Mouse (Mus musculus) midbrain, embryonic 14.5 days (tissue): Measurements from ENCODE around the gene Mycn. TPM values are rescaled to one million over a fixed set of nuclear protein-coding genes. Genes with fewer than 3 reads are reported as not detected.
A peak's percentile ranks its signal among the peaks of the same experiment; 100 is the strongest.

ENCODE experiments used
- ATAC-seq: fragments of 200-750 bp; cut with Nextera tagmentation; 2 replicates; pipeline ENCODE4 v1.8.0; 2017; ENCODE audit warnings: moderate number of reproducible peaks, moderate library complexity; ENCODE audit not compliant: low FRiP score, low TSS enrichment
- DNase-seq: peaks from one replicate; pipeline ENCODE4 v3.0.0-alpha.2; 2015
- H3K27ac ChIP-seq: fragments of 300-500 bp; sonication (generic); replicated peaks from 2 replicates; pipeline ENCODE4 v1.5.1; 2014; ENCODE audit warnings: mild to moderate bottlenecking, low read depth, low read length, moderate library complexity
- H3K27me3 ChIP-seq: fragments of 300-500 bp; sonication (generic); 2 replicates; pipeline ENCODE4 v1.6.1; 2014; ENCODE audit warnings: low read length, control low read depth, mixed read lengths; ENCODE audit not compliant: control insufficient read depth, insufficient read depth
- H3K36me3 ChIP-seq: fragments of 300-500 bp; sonication (generic); 2 replicates; pipeline ENCODE4 v1.6.1; 2014; ENCODE audit warnings: low read length, control low read depth; ENCODE audit not compliant: control insufficient read depth, insufficient read depth
- H3K4me1 ChIP-seq: fragments of 300-500 bp; sonication (generic); 2 replicates; pipeline ENCODE4 v1.6.1; 2014; ENCODE audit warnings: mild to moderate bottlenecking, antibody characterized with exemption, low read length, control low read depth; ENCODE audit not compliant: control insufficient read depth, insufficient read depth
- H3K4me2 ChIP-seq: fragments of 300-500 bp; sonication (generic); 2 replicates; pipeline ENCODE4 v1.6.1; 2014; ENCODE audit warnings: mild to moderate bottlenecking, low read length, moderate library complexity
- H3K4me3 ChIP-seq: fragments of 300-500 bp; sonication (generic); replicated peaks from 2 replicates; pipeline ENCODE4 v1.5.1; 2014; ENCODE audit warnings: low read depth, low read length
- H3K9ac ChIP-seq: fragments of 300-500 bp; sonication (generic); replicated peaks from 2 replicates; pipeline ENCODE4 v1.6.1; 2014; ENCODE audit warnings: mild to moderate bottlenecking, low read length, moderate library complexity
- H3K9me3 ChIP-seq: fragments of 300-500 bp; sonication (generic); 2 replicates; pipeline ENCODE4 v1.6.1; 2016; ENCODE audit warnings: low read length, control low read depth, mixed read lengths; ENCODE audit not compliant: control insufficient read depth
- WGBS: fragments of 180-500 bp; shearing (Covaris S2); extraction: QIAGEN DNeasy Blood & Tissue Kit; methylation state at CpG from one replicate; pipeline ENCODE4 v1.1.7; 2014; 5-methylcytosine and 5-hydroxymethylcytosine counted together
- polyA plus RNA-seq: library from polyadenylated mRNA; unstranded; fragments of >200 nt; fragmentation: Nextera tagmentation; extraction: Ambion mirVana; gene quantifications from 2 replicates; pipeline ENCODE4 v1.2.1, GENCODE M21; 2014

Gene Mycn
- polyA plus RNA-seq, 1 experiment from 2014 or later: 63.1 TPM

- Histone ChIP-seq H3K27ac (peak overlapping the region; percentile 97), H3K9me3 (no peaks in the 10 kb centered on the region), H3K4me1 (peaks cover 10% of the 10 kb centered on the region), H3K4me2 (peak overlapping the region; percentile 95), H3K27me3 (no peaks in the 10 kb centered on the region), H3K4me3 (peak overlapping the region; percentile 82), H3K36me3 (peaks cover 37% of the 10 kb centered on the region), H3K9ac (peak overlapping the region; percentile 91)
- DNase-seq (peak; percentile 63), ATAC-seq (no peak)
- WGBS: 11% methylated on average over 9 of the region's 9 CpGs
Observed at GRCm38 (mm10) chr12:12937746-12938145, 4.0 kb downstream of the Mycn start.

DNA sequence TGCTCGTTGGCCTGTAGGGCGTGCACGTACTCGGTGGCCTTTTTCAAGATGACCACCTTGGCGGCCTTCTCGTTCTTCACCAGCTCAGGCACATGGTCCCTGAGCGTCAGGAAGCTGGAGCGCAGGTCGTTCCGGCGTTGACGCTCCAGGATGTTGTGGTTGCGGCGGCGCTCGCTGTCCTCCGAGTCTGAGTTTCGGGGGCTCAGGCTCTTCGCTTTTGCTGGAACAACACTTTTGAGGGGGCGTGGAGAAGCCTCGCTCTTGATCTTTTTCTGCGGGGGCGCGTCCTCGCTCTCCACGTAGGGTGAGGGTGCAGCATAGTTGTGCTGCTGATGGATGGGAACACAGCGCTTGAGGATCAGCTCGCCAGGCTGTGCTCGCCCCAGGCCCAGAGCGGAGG, 4.6 kb downstream of the Mycn start:
- Histone ChIP-seq H3K4me3 (peak overlapping the region; percentile 82; the same call in 1 of the 2 replicates), H3K9ac (no peak overlapping the region), H3K4me2 (peak overlapping the region; percentile 95), H3K27ac (peak overlapping the region; percentile 26; the same call in 1 of the 2 replicates), H3K9me3 (no peaks in the 10 kb centered on the region), H3K36me3 (peaks cover 37% of the 10 kb centered on the region), H3K4me1 (peaks cover 9% of the 10 kb centered on the region), H3K27me3 (no peaks in the 10 kb centered on the region)
- no peak for ATAC-seq
- WGBS: 83% methylated on average over 30 of the region's 30 CpGs
- no peak for DNase-seq

GRCm38 (mm10) chr12:12932238-12932637, 9.5 kb downstream of the Mycn start:
- DNase-seq (no peak), ATAC-seq (no peak)
- Histone ChIP-seq H3K4me2 (no peak overlapping the region), H3K4me1 (peaks cover 3% of the 10 kb centered on the region), H3K4me3 (no peak overlapping the region), H3K27me3 (no peaks in the 10 kb centered on the region), H3K9me3 (no peaks in the 10 kb centered on the region), H3K36me3 (peaks cover 27% of the 10 kb centered on the region), H3K27ac (no peak overlapping the region), H3K9ac (no peak overlapping the region)
- 72% methylated on average over 7 of the region's 7 CpGs for WGBS

- Histone ChIP-seq H3K9ac (no peak overlapping the region), H3K4me2 (no peak overlapping the region), H3K27me3 (no peaks in the 10 kb centered on the region), H3K36me3 (no peaks in the 10 kb centered on the region), H3K9me3 (no peaks in the 10 kb centered on the region), H3K4me1 (no peaks in the 10 kb centered on the region), H3K27ac (no peak overlapping the region), H3K4me3 (no peak overlapping the region)
- ATAC-seq (no peak), DNase-seq (no peak)
- WGBS: 83% methylated on average over 3 of the region's 3 CpGs
Observed at GRCm38 (mm10) chr12:12928239-12928638, 13.5 kb downstream of the Mycn start.

DNA sequence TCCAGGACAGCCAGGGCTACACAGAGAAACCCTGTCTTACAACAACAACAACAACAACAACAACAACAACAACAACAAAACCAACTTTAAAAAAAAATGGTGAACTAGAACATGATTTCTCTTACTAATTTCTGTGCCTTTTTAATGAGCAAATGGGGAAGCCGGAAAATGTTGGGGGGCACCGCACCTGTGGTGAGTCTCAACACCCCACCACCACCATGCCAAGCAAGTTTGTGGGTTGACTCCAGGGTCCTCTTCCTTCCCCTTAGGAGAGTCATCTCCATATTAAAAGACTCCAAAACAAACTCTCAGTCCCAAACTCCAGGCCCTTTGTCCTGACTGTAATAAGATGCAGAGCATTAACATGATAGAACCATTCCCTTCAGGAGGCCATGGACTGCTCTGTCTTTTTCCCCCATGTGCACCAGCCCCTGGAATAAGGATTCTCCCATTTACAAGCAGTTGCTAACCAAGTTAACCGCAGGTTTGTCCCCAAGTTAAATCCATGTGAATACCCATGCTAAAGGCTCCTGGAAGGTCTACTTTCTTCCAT, 14.7 kb downstream of the Mycn start:
- H3K27me3 ChIP-seq: no peaks in the 10 kb centered on the region
- ATAC-seq (no peak), DNase-seq (no peak)
- no peak overlapping the region for H3K27ac ChIP-seq
- no peaks in the 10 kb centered on the region for H3K9me3 ChIP-seq
- H3K4me1 ChIP-seq: no peaks in the 10 kb centered on the region
- no peak overlapping the region for H3K4me3 ChIP-seq
- no peaks in the 10 kb centered on the region for H3K36me3 ChIP-seq
- no peak overlapping the region for H3K9ac ChIP-seq
- no peak overlapping the region for H3K4me2 ChIP-seq
- WGBS: 48% methylated on average over 3 of the region's 3 CpGs

GRCm38 (mm10) chr12:12924446-12924845, 17.3 kb downstream of the Mycn start:
- Histone ChIP-seq H3K27ac (no peak overlapping the region), H3K9ac (no peak overlapping the region), H3K4me3 (no peak overlapping the region), H3K4me2 (no peak overlapping the region), H3K9me3 (no peaks in the 10 kb centered on the region), H3K4me1 (no peaks in the 10 kb centered on the region), H3K27me3 (no peaks in the 10 kb centered on the region), H3K36me3 (no peaks in the 10 kb centered on the region)
- ATAC-seq (no peak), DNase-seq (no peak)
- WGBS: 44% methylated on average over 3 of the region's 3 CpGs

- Histone ChIP-seq H3K9ac (no peak overlapping the region), H3K4me1 (no peaks in the 10 kb centered on the region), H3K4me2 (no peak overlapping the region), H3K9me3 (no peaks in the 10 kb centered on the region), H3K4me3 (no peak overlapping the region), H3K27me3 (no peaks in the 10 kb centered on the region), H3K36me3 (no peaks in the 10 kb centered on the region), H3K27ac (no peak overlapping the region)
- 36% methylated on average over 12 of the region's 12 CpGs for WGBS
- DNase-seq (no peak), ATAC-seq (no peak)
Observed at GRCm38 (mm10) chr12:12920166-12921157, 21.3 kb downstream of the Mycn start.

GRCm38 (mm10) chr12:12916298-12916697, 25.4 kb downstream of the Mycn start:
- no peaks in the 10 kb centered on the region for H3K36me3 ChIP-seq
- no peak overlapping the region for H3K4me3 ChIP-seq
- H3K4me1 ChIP-seq: no peaks in the 10 kb centered on the region
- no peaks in the 10 kb centered on the region for H3K9me3 ChIP-seq
- H3K27me3 ChIP-seq: no peaks in the 10 kb centered on the region
- no peak overlapping the region for H3K9ac ChIP-seq
- 60% methylated on average over 9 of the region's 9 CpGs for WGBS
- no peak overlapping the region for H3K4me2 ChIP-seq
- H3K27ac ChIP-seq: no peak overlapping the region
- ATAC-seq: no peak
- no peak for DNase-seq
